Mouse (Mus musculus): ENCODE measurements around the gene Fkbp15.

GRCm38 (mm10) chr4:62345827-62346226 is 14.5 kb downstream of the Fkbp15 start:
- no peak for TF ChIP-seq CTCF (IDR thresholded peaks at IDR 0.05)
- no peak for TF ChIP-seq EP300 (IDR thresholded peaks at IDR 0.05)

Measured in lung, postnatal 0 days (tissue).